Mouse (Mus musculus) liver, embryonic 11.5 days (tissue): ENCODE data around the gene Plekhh2. TPM values are rescaled to one million over a fixed set of nuclear protein-coding genes. Genes with fewer than 3 reads are reported as not detected.

Experiments used
- ATAC-seq: fragments of 200-750 bp; cut with Nextera tagmentation; replicated peaks from 2 replicates; pipeline ENCODE4 v1.8.0; 2017; ENCODE audit warnings: moderate number of reproducible peaks, mild to moderate bottlenecking, moderate TSS enrichment, moderate library complexity; ENCODE audit not compliant: low FRiP score
- DNase-seq: peaks from one replicate; pipeline ENCODE4 v3.0.0-alpha.2; 2017; ENCODE audit warnings: low spot score
- H3K27ac ChIP-seq: fragments of 300-500 bp; sonication (generic); 2 replicates; pipeline ENCODE4 v1.5.1; 2014; ENCODE audit warnings: mild to moderate bottlenecking, low read depth, low read length, control low read depth
- H3K27me3 ChIP-seq: fragments of 300-500 bp; sonication (generic); replicated peaks from 2 replicates; pipeline ENCODE4 v1.6.1; 2014; ENCODE audit warnings: low read length, mixed read lengths; ENCODE audit not compliant: control insufficient read depth, insufficient read depth
- H3K36me3 ChIP-seq: fragments of 300-500 bp; sonication (generic); 2 replicates; pipeline ENCODE4 v1.6.1; 2014; ENCODE audit warnings: mild to moderate bottlenecking, low read length, moderate library complexity, mixed read lengths; ENCODE audit not compliant: control insufficient read depth, insufficient read depth
- H3K4me1 ChIP-seq: fragments of 300-500 bp; sonication (generic); replicated peaks from 2 replicates; pipeline ENCODE4 v1.6.1; 2014; ENCODE audit warnings: low read length, mixed read lengths; ENCODE audit not compliant: control insufficient read depth, insufficient read depth
- H3K4me2 ChIP-seq: fragments of 300-500 bp; sonication (generic); 2 replicates; pipeline ENCODE4 v1.6.1; 2014; ENCODE audit warnings: mild to moderate bottlenecking, control low read depth, moderate library complexity
- H3K4me3 ChIP-seq: fragments of 300-500 bp; sonication (generic); 2 replicates; pipeline ENCODE4 v1.5.1; 2014; ENCODE audit warnings: low read depth, low read length, control low read depth
- H3K9ac ChIP-seq: fragments of 300-500 bp; sonication (generic); 2 replicates; pipeline ENCODE4 v1.6.1; 2014; ENCODE audit warnings: low read depth, low read length, control low read depth
- H3K9me3 ChIP-seq: fragments of 300-500 bp; sonication (generic); 2 replicates; pipeline ENCODE4 v1.6.1; 2016; ENCODE audit warnings: low read length, inconsistent platforms, mixed read lengths; ENCODE audit not compliant: control insufficient read depth
- WGBS: fragments of 180-500 bp; shearing (Covaris S2); extraction: QIAGEN DNeasy Blood & Tissue Kit; methylation state at CpG from one replicate; pipeline ENCODE4 v1.1.7; 2014; 5-methylcytosine and 5-hydroxymethylcytosine counted together
- polyA plus RNA-seq: library from polyadenylated mRNA; unstranded; fragments of >200 nt; fragmentation: Nextera tagmentation; extraction: Ambion mirVana; gene quantifications from 2 replicates; pipeline ENCODE4 v1.2.1, GENCODE M21; 2014

Plekhh2 gene
- polyA plus RNA-seq, 1 experiment from 2014 or later = 2.4 TPM

DNA sequence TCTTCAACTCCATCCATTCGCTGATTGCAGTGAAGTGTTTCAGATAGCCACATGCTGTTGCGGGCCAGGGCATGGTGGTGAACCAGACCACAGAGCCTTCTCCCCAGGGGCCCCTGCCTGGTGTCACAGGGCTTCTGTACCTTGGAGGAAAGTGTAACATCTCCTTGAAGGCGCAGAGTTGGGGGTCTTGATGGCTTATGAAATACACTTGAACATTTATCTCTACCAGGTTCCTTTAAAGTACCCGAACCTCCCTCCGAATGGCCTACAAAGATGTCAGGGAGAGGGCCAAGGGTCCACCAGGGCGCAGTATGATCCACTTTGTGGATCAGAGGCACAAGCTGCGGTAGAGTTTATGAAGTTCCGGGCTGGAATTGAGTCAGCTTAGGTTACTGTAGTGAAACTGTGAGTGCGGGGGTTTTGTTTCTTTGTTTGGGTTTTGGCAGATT, 115.2 kb downstream of the Plekhh2 start:
- Histone ChIP-seq H3K9ac (peak overlapping the region; percentile 35; the same call in 1 of the 2 replicates), H3K4me1 (0 out of 2 replicates have a peak, but pooled peaks cover 2% of the 10 kb centered on the region), H3K27me3 (no peaks in the 10 kb centered on the region), H3K4me3 (peak overlapping the region; percentile 59), H3K9me3 (no peaks in the 10 kb centered on the region), H3K4me2 (peak overlapping the region; percentile 77), H3K36me3 (no peaks in the 10 kb centered on the region), H3K27ac (no peak overlapping the region)
- ATAC-seq = peak; percentile 36; the same call in 1 of the 2 replicates
- no peak for DNase-seq
- 39% methylated on average over 9 of the region's 9 CpGs for WGBS

GRCm38 (mm10) chr17:84627721-84628120, 116.0 kb downstream of the Plekhh2 start:
- ATAC-seq (no peak), DNase-seq (no peak)
- no peaks in the 10 kb centered on the region for H3K36me3 ChIP-seq
- no peaks in the 10 kb centered on the region for H3K27me3 ChIP-seq
- no peak overlapping the region for H3K4me2 ChIP-seq
- no peak overlapping the region for H3K4me3 ChIP-seq
- 80% methylated on average over 10 of the region's 10 CpGs for WGBS
- no peak overlapping the region for H3K9ac ChIP-seq
- no peaks in the 10 kb centered on the region for H3K9me3 ChIP-seq
- H3K4me1 ChIP-seq = 0 out of 2 replicates have a peak, but pooled peaks cover 2% of the 10 kb centered on the region
- H3K27ac ChIP-seq = no peak overlapping the region

- WGBS = 82% methylated on average over 9 of the region's 9 CpGs
- DNase-seq = no peak
- no peak overlapping the region for H3K9ac ChIP-seq
- no peak overlapping the region for H3K27ac ChIP-seq
- H3K36me3 ChIP-seq = no peaks in the 10 kb centered on the region
- H3K4me2 ChIP-seq = no peak overlapping the region
- H3K27me3 ChIP-seq = no peaks in the 10 kb centered on the region
- no peak overlapping the region for H3K4me3 ChIP-seq
- H3K9me3 ChIP-seq = no peaks in the 10 kb centered on the region
- H3K4me1 ChIP-seq = 0 out of 2 replicates have a peak, but pooled peaks cover 2% of the 10 kb centered on the region
- ATAC-seq = no peak
These were observed 116.9 kb downstream of the Plekhh2 start for GRCm38 (mm10) chr17:84628611-84629010.

GRCm38 (mm10) chr17:84631836-84632235, 120.1 kb downstream of the Plekhh2 start:
- DNase-seq (no peak), ATAC-seq (no peak)
- Histone ChIP-seq H3K9ac (no peak overlapping the region), H3K4me2 (no peak overlapping the region), H3K36me3 (no peaks in the 10 kb centered on the region), H3K27me3 (no peaks in the 10 kb centered on the region), H3K4me3 (no peak overlapping the region), H3K4me1 (0 out of 2 replicates have a peak, but pooled peaks cover under 1% of the 10 kb centered on the region), H3K27ac (no peak overlapping the region), H3K9me3 (no peaks in the 10 kb centered on the region)
- WGBS = 87% methylated on average over 6 of the region's 6 CpGs

DNA sequence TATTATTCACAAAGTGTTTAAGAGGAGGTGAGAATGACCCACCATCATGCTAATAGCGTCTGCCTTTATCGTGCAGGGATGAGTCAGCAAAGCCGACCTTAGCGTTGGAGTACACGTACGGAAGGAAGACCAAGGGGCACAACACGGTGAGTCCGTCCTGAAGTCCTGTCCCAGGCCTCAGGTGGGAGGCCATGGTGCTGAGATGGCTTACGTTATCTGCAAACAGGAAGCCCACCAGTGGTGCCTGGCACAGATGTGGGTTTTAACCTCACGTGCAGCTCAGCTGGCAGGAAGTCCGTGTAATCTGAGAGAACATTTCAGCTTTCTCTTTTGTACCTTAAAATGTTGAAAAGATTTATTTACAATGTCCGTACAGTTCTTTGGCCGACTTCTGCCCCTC, 121.7 kb downstream of the Plekhh2 start:
- DNase-seq = no peak
- no peak overlapping the region for H3K9ac ChIP-seq
- H3K9me3 ChIP-seq = no peaks in the 10 kb centered on the region
- H3K4me2 ChIP-seq = no peak overlapping the region
- no peak for ATAC-seq
- H3K36me3 ChIP-seq = no peaks in the 10 kb centered on the region
- H3K27me3 ChIP-seq = no peaks in the 10 kb centered on the region
- H3K27ac ChIP-seq = no peak overlapping the region
- H3K4me3 ChIP-seq = no peak overlapping the region
- no peaks in the 10 kb centered on the region for H3K4me1 ChIP-seq
- 52% methylated on average over 13 of the region's 13 CpGs for WGBS

DNA sequence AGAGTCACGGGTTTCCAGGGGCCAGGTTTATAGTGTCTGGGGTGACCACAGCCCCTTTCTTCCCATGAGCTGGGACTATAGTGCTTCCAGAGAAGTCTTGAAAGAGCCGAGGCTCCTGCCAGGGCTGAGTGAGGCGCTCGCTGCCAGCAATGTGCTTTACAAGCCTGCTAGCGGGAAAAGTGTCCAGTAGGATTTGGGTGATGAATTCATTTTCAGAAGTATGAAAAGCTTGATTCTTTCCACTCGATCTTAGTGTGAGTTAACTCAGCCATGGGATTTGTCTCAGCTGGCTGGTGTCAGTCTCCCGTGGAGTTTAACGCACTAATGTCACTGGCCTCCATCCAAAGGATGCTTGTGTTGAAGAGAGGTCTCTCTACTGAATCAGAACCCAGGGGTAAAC, 124.6 kb downstream of the Plekhh2 start:
- Histone ChIP-seq H3K9me3 (no peaks in the 10 kb centered on the region), H3K4me3 (no peak overlapping the region), H3K9ac (no peak overlapping the region), H3K27me3 (no peaks in the 10 kb centered on the region), H3K27ac (no peak overlapping the region), H3K4me1 (no peaks in the 10 kb centered on the region), H3K36me3 (no peaks in the 10 kb centered on the region), H3K4me2 (no peak overlapping the region)
- 76% methylated on average over 8 of the region's 8 CpGs for WGBS
- DNase-seq = no peak
- ATAC-seq = no peak

DNA sequence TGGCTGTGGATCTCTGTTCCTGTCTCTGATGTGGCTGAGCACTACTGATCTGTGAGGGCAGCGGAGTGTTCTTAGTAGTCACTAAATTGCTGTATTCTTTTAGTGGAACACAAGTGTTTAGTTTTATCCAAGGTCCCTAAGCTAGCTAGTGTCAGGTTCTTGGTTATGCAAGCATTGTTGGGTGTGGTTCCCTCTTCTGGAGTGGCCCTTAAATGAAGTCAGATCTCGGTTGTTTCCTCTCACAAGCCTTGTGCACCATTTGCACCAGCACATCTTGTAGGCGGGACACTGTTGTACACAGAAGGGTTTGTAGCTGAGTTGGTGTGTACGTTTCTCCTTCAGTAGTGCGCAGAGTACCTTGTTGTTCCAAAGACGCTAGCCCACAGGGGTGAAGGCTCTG, 126.3 kb downstream of the Plekhh2 start:
- no peaks in the 10 kb centered on the region for H3K27me3 ChIP-seq
- H3K4me1 ChIP-seq = no peaks in the 10 kb centered on the region
- H3K27ac ChIP-seq = no peak overlapping the region
- no peaks in the 10 kb centered on the region for H3K9me3 ChIP-seq
- no peak overlapping the region for H3K4me3 ChIP-seq
- H3K36me3 ChIP-seq = no peaks in the 10 kb centered on the region
- DNase-seq (no peak), ATAC-seq (no peak)
- no peak overlapping the region for H3K4me2 ChIP-seq
- 81% methylated on average over 6 of the region's 6 CpGs for WGBS
- no peak overlapping the region for H3K9ac ChIP-seq

- ATAC-seq (no peak), DNase-seq (no peak)
- Histone ChIP-seq H3K4me3 (no peak overlapping the region), H3K4me1 (0 out of 2 replicates have a peak, but pooled peaks cover 3% of the 10 kb centered on the region), H3K36me3 (no peaks in the 10 kb centered on the region), H3K9ac (no peak overlapping the region), H3K9me3 (no peaks in the 10 kb centered on the region), H3K27ac (no peak overlapping the region), H3K4me2 (no peak overlapping the region), H3K27me3 (no peaks in the 10 kb centered on the region)
- 78% methylated on average over 10 of the region's 10 CpGs for WGBS
These were observed 128.2 kb downstream of the Plekhh2 start for GRCm38 (mm10) chr17:84639796-84640378.

DNA sequence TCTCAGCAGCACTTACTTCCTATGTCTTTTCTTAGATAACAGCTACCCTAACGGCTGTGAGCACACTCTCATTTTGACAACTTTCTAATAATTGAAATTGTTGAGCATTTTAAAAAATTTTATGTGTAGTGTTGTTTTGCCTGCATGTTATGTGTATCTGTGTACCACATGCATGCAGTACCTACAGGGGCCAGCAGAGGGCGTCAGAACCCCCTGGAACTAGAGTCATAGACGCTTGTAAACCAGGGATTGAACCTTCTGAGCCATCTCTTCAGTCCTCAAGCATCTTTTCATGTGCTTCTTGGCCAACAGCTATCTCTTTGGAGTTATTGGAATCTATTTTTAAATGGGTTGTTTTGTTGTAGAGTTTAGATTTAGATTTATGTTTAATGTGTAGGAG, 130.2 kb downstream of the Plekhh2 start:
- WGBS = 34% methylated on average over 3 of the region's 3 CpGs

More for the DNA sequence above, 130.2 kb downstream of the Plekhh2 start:
- no peaks in the 10 kb centered on the region for H3K27me3 ChIP-seq
- no peak overlapping the region for H3K27ac ChIP-seq
- H3K36me3 ChIP-seq = no peaks in the 10 kb centered on the region
- no peak overlapping the region for H3K9ac ChIP-seq
- H3K4me3 ChIP-seq = no peak overlapping the region
- H3K9me3 ChIP-seq = no peaks in the 10 kb centered on the region
- DNase-seq (no peak), ATAC-seq (no peak)
- peaks cover 9% of the 10 kb centered on the region; the same call in 1 of the 2 replicates for H3K4me1 ChIP-seq
- no peak overlapping the region for H3K4me2 ChIP-seq
